Mouse (Mus musculus): ENCODE results near the gene Ankdd1a. TPM values are rescaled to one million over a fixed set of nuclear protein-coding genes. Genes with fewer than 3 reads are reported as not detected.

Ankdd1a gene
- polyA plus RNA-seq, 1 experiment from 2014 or later: not detected

GRCm38 (mm10) chr9:65531283-65531682, 11.3 kb upstream of the Ankdd1a start:
- WGBS: 73% methylated on average over 5 of the region's 5 CpGs
- Histone ChIP-seq H3K4me1 (ENCODE audit: control insufficient read depth, insufficient read depth, low read length) (no peaks in the 10 kb centered on the region), H3K9me3 (ENCODE audit: control insufficient read depth, low read depth, low read length) (no peaks in the 10 kb centered on the region), H3K9ac (replicated peaks; ENCODE audit: low read depth, low read length) (no peak overlapping the region), H3K4me3 (ENCODE audit: low read depth, low read length) (no peak overlapping the region), H3K27me3 (ENCODE audit: control insufficient read depth, insufficient read depth, low read length) (no peaks in the 10 kb centered on the region), H3K4me2 (replicated peaks; ENCODE audit: low read depth, low read length) (no peak overlapping the region), H3K36me3 (ENCODE audit: control insufficient read depth, insufficient read depth, low read length) (no peaks in the 10 kb centered on the region), H3K27ac (ENCODE audit: low read length) (no peak overlapping the region)
- ATAC-seq (ENCODE audit: insufficient number of reproducible peaks, insufficient read depth, low FRiP score, low read depth): no peak

- Histone ChIP-seq H3K27ac (ENCODE audit: low read length) (no peak overlapping the region), H3K4me3 (ENCODE audit: low read depth, low read length) (no peak overlapping the region), H3K4me2 (replicated peaks; ENCODE audit: low read depth, low read length) (no peak overlapping the region), H3K9me3 (ENCODE audit: control insufficient read depth, low read depth, low read length) (no peaks in the 10 kb centered on the region), H3K27me3 (ENCODE audit: control insufficient read depth, insufficient read depth, low read length) (no peaks in the 10 kb centered on the region), H3K4me1 (ENCODE audit: control insufficient read depth, insufficient read depth, low read length) (no peaks in the 10 kb centered on the region), H3K9ac (replicated peaks; ENCODE audit: low read depth, low read length) (no peak overlapping the region), H3K36me3 (ENCODE audit: control insufficient read depth, insufficient read depth, low read length) (no peaks in the 10 kb centered on the region)
- no peak for ATAC-seq (ENCODE audit: insufficient number of reproducible peaks, insufficient read depth, low FRiP score, low read depth)
- whole genome bisulfite sequencing: 69% methylated on average over 8 of the region's 8 CpGs
Measured at GRCm38 (mm10) chr9:65529659-65530058, 9.7 kb upstream of the Ankdd1a start.

- 63% methylated on average over 6 of the region's 6 CpGs for WGBS
- H3K4me1 ChIP-seq (ENCODE audit: control insufficient read depth, insufficient read depth, low read length): no peaks in the 10 kb centered on the region
- ATAC-seq (ENCODE audit: insufficient number of reproducible peaks, insufficient read depth, low FRiP score, low read depth): peak; percentile 61; the same call in 1 of the 2 replicates
Measured at GRCm38 (mm10) chr9:65528417-65529038, 8.5 kb upstream of the Ankdd1a start.

GRCm38 (mm10) chr9:65525445-65526195, 5.6 kb upstream of the Ankdd1a start:
- Histone ChIP-seq H3K4me1 (ENCODE audit: control insufficient read depth, insufficient read depth, low read length) (no peaks in the 10 kb centered on the region), H3K36me3 (ENCODE audit: control insufficient read depth, insufficient read depth, low read length) (no peaks in the 10 kb centered on the region), H3K4me2 (replicated peaks; ENCODE audit: low read depth, low read length) (no peak overlapping the region), H3K9me3 (ENCODE audit: control insufficient read depth, low read depth, low read length) (no peaks in the 10 kb centered on the region), H3K27ac (ENCODE audit: low read length) (no peak overlapping the region), H3K9ac (replicated peaks; ENCODE audit: low read depth, low read length) (no peak overlapping the region), H3K4me3 (ENCODE audit: low read depth, low read length) (no peak overlapping the region), H3K27me3 (ENCODE audit: control insufficient read depth, insufficient read depth, low read length) (no peaks in the 10 kb centered on the region)
- 82% methylated on average over 10 of the region's 10 CpGs for WGBS
- ATAC-seq (ENCODE audit: insufficient number of reproducible peaks, insufficient read depth, low FRiP score, low read depth): no peak

More at GRCm38 (mm10) chr9:65528417-65529038, 8.5 kb upstream of the Ankdd1a start:
- H3K36me3 ChIP-seq (ENCODE audit: control insufficient read depth, insufficient read depth, low read length): no peaks in the 10 kb centered on the region
- H3K4me2 ChIP-seq (replicated peaks; ENCODE audit: low read depth, low read length): no peak overlapping the region
- H3K9ac ChIP-seq (replicated peaks; ENCODE audit: low read depth, low read length): no peak overlapping the region
- no peaks in the 10 kb centered on the region for H3K9me3 ChIP-seq (ENCODE audit: control insufficient read depth, low read depth, low read length)
- no peaks in the 10 kb centered on the region for H3K27me3 ChIP-seq (ENCODE audit: control insufficient read depth, insufficient read depth, low read length)
- no peak overlapping the region for H3K4me3 ChIP-seq (ENCODE audit: low read depth, low read length)
- H3K27ac ChIP-seq (ENCODE audit: low read length): no peak overlapping the region

- no peaks in the 10 kb centered on the region for H3K4me1 ChIP-seq (ENCODE audit: control insufficient read depth, insufficient read depth, low read length)
- no peak overlapping the region for H3K4me3 ChIP-seq (ENCODE audit: low read depth, low read length)
- H3K36me3 ChIP-seq (ENCODE audit: control insufficient read depth, insufficient read depth, low read length): no peaks in the 10 kb centered on the region
- H3K4me2 ChIP-seq (replicated peaks; ENCODE audit: low read depth, low read length): no peak overlapping the region
- ATAC-seq (ENCODE audit: insufficient number of reproducible peaks, insufficient read depth, low FRiP score, low read depth): peak; percentile 65; the same call in 1 of the 2 replicates
- H3K9me3 ChIP-seq (ENCODE audit: control insufficient read depth, low read depth, low read length): no peaks in the 10 kb centered on the region
- no peak overlapping the region for H3K27ac ChIP-seq (ENCODE audit: low read length)
- no peaks in the 10 kb centered on the region for H3K27me3 ChIP-seq (ENCODE audit: control insufficient read depth, insufficient read depth, low read length)
- WGBS: 24% methylated on average over 14 of the region's 14 CpGs
- H3K9ac ChIP-seq (replicated peaks; ENCODE audit: low read depth, low read length): no peak overlapping the region
Measured at GRCm38 (mm10) chr9:65523611-65524364, 3.8 kb upstream of the Ankdd1a start.

- no peaks in the 10 kb centered on the region for H3K4me1 ChIP-seq (ENCODE audit: control insufficient read depth, insufficient read depth, low read length)
- H3K4me2 ChIP-seq (replicated peaks; ENCODE audit: low read depth, low read length): peak overlapping the region; percentile 41
- no peaks in the 10 kb centered on the region for H3K27me3 ChIP-seq (ENCODE audit: control insufficient read depth, insufficient read depth, low read length)
- ATAC-seq (ENCODE audit: insufficient number of reproducible peaks, insufficient read depth, low FRiP score, low read depth): no peak
- no peak overlapping the region for H3K27ac ChIP-seq (ENCODE audit: low read length)
- H3K36me3 ChIP-seq (ENCODE audit: control insufficient read depth, insufficient read depth, low read length): no peaks in the 10 kb centered on the region
- H3K4me3 ChIP-seq (ENCODE audit: low read depth, low read length): peak overlapping the region; percentile 14; the same call in 1 of the 2 replicates
- 18% methylated on average over 11 of the region's 11 CpGs for WGBS
- H3K9ac ChIP-seq (replicated peaks; ENCODE audit: low read depth, low read length): no peak overlapping the region
- no peaks in the 10 kb centered on the region for H3K9me3 ChIP-seq (ENCODE audit: control insufficient read depth, low read depth, low read length)
Measured at GRCm38 (mm10) chr9:65520505-65520876, 498 bp upstream of the Ankdd1a start.

DNA sequence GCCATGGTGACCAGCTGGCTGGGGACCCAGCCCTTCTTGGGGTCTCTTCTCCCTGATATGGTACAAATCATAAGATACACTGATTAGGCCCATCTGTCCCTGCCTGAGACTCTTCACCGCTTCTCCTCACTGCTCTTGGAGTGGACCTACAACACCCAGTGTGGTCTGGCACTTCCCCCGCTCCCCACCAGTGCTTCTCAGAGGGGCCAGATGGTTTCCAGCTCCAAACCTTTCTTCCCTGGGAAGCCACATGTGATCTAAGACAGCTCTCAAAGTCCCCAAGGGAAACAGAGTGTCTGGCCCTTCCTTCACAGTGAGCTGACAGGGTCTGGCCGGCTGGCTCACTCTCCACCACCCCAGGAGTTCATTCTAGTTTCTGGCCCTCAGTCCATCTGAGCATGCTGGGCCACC, 5.1 kb downstream of the Ankdd1a start:
- H3K27ac ChIP-seq (ENCODE audit: low read length): no peak overlapping the region
- no peaks in the 10 kb centered on the region for H3K4me1 ChIP-seq (ENCODE audit: control insufficient read depth, insufficient read depth, low read length)
- H3K36me3 ChIP-seq (ENCODE audit: control insufficient read depth, insufficient read depth, low read length): no peaks in the 10 kb centered on the region
- H3K4me2 ChIP-seq (replicated peaks; ENCODE audit: low read depth, low read length): no peak overlapping the region
- no peaks in the 10 kb centered on the region for H3K9me3 ChIP-seq (ENCODE audit: control insufficient read depth, low read depth, low read length)
- H3K27me3 ChIP-seq (ENCODE audit: control insufficient read depth, insufficient read depth, low read length): no peaks in the 10 kb centered on the region
- WGBS: 57% methylated on average over 3 of the region's 3 CpGs
- H3K9ac ChIP-seq (replicated peaks; ENCODE audit: low read depth, low read length): no peak overlapping the region
- no peak overlapping the region for H3K4me3 ChIP-seq (ENCODE audit: low read depth, low read length)
- ATAC-seq (ENCODE audit: insufficient number of reproducible peaks, insufficient read depth, low FRiP score, low read depth): no peak

DNA sequence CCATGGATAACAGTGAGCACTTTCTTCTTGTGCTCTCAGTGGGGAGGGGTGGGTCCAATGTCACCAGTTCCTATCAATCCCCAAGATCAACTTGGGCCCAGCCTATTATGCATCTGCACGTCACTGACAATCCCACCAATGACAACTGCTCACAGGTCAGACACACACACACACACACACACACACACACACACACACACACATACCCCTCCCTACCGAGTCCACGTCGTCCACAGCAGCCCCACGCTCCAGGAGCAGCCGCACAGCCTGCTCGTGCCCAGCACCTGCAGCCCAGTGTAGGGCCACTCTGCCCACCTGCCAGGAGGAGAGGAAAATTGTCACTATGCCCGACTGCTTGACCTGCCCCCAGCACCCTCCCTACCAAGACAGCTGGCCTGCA, 5.6 kb downstream of the Ankdd1a start:
- Histone ChIP-seq H3K4me1 (ENCODE audit: control insufficient read depth, insufficient read depth, low read length) (no peaks in the 10 kb centered on the region), H3K36me3 (ENCODE audit: control insufficient read depth, insufficient read depth, low read length) (no peaks in the 10 kb centered on the region), H3K9ac (replicated peaks; ENCODE audit: low read depth, low read length) (no peak overlapping the region), H3K27me3 (ENCODE audit: control insufficient read depth, insufficient read depth, low read length) (no peaks in the 10 kb centered on the region), H3K27ac (ENCODE audit: low read length) (no peak overlapping the region), H3K9me3 (ENCODE audit: control insufficient read depth, low read depth, low read length) (no peaks in the 10 kb centered on the region), H3K4me3 (ENCODE audit: low read depth, low read length) (no peak overlapping the region), H3K4me2 (replicated peaks; ENCODE audit: low read depth, low read length) (no peak overlapping the region)
- ATAC-seq (ENCODE audit: insufficient number of reproducible peaks, insufficient read depth, low FRiP score, low read depth): no peak
- WGBS: 69% methylated on average over 8 of the region's 8 CpGs

All from stomach, embryonic 14.5 days (tissue).